Mouse (Mus musculus) A20 (cell line): Measurements from ENCODE around the gene Nccrp1.
A peak's percentile ranks its signal among the peaks of the same experiment; 100 is the strongest.
"Not testable (repeated sequence)": the region's sequence is repeated elsewhere in the genome, so short reads cannot be mapped to it uniquely, and the experiment has no call there.

ENCODE experiments used
- DNase-seq: peaks from one replicate; pipeline ENCODE4 v3.0.0-alpha.2; 2011; ENCODE audit warnings: low read depth, low spot score

Gene Nccrp1

GRCm38 (mm10) chr7:28570291-28570981 is 23.4 kb upstream of the Nccrp1 start:
- no peak for DNase-seq

DNA sequence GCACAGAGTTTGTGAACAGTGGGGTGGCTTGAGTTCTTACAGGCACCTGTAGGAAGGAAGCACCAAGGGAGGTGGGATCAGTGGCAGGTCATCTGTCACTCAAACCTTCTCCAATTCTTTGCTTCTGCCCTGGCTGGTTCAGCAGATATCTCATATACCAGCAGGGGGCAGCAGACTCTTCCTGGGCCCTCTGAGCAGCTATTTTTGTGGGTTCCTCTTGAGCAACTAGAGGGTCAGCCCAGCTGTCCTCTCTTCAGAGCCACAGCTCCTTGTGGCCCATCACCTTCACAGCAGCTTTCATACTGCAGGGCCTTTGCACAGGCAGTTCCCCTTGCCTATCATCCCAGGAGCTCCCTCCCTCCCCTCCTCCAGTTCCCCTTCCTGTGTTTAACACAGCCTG is 21.2 kb upstream of the Nccrp1 start:
- DNase-seq, result peak; percentile 70

- no peak for DNase-seq
Measured at GRCm38 (mm10) chr7:28567539-28567938, 20.5 kb upstream of the Nccrp1 start.

DNA sequence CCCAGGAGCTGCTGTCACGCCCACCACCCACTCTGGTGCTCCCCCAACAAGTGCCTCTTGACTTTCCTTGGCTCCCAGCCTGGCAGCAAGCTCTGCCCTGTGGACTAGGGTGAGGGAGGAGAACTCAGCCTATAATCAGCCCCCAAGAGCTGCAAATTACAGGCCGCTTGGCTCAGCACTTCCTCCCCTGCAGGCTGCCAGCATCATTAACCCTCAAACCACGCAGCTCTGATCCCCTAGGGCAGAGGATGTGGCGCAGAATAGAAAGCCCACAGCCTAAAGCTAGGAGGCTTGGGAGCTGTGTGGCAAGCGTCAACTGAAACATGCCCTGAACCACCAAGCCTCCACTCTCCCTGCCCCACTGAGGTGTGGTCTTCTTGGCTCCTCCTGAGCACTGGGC is 18.4 kb upstream of the Nccrp1 start:
- no peak for DNase-seq

GRCm38 (mm10) chr7:28562951-28563350 is 15.9 kb upstream of the Nccrp1 start:
- no peak for DNase-seq

DNA sequence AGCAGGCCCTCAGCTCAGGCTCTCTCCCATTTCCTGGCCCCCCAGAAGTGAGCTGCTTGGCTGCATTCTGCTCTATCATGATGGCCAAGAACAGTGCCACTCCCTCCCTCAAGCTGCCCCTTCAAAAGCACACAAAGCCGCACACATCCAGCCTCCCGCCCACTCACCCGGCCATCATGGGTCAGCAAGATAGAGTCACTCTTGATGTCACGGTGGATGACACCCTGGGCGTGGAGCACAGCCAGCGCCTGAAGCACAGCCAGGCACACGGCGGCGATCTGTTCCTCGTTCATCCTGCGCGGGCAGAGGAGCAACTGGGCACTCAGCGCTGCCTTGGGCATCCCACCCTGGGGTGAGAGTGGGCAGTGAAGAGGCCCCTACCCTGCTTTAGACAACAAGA is 15.3 kb upstream of the Nccrp1 start:
- no peak for DNase-seq

DNA sequence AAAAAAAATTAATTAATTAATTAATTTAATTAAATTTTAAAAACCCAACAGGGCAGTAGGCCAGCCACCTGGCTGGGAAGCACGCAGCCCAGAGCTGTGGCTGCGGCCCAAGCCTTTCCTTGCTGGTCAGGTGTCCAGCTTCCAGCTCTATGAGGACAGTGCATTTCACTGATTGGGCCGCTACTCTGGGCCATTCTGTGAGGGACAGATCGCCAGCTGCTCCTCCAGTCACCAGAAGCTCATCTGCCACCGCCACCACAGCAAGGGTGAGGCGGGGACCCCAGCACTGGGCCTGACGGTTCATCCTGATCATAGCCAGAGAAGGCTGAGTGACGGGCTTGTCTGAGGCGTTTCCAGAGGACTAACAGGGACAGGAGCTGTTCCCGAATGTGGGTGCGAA is 14.9 kb upstream of the Nccrp1 start:
- no peak for DNase-seq

- no peak for DNase-seq
Measured at GRCm38 (mm10) chr7:28560856-28561255, 13.8 kb upstream of the Nccrp1 start.

DNA sequence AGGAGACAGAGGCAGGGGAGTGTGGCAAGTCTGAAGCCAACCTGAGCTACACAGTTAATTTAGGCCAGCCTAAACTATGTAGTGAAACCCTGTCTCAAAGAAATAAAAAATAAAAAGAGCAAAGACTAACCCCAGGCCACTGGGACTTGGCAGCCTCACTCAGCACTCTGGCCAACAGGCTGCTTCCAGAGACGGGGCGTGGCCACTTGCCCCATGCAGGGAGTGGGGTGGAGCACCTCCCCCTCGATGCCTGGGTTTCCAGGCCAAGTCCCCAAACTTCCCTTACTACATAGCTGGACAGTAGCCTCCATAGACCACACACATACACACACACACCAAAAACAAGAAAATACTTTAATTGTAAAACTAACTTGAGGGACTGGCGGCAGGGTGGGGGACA is 11.4 kb upstream of the Nccrp1 start:
- DNase-seq, result no peak

DNA sequence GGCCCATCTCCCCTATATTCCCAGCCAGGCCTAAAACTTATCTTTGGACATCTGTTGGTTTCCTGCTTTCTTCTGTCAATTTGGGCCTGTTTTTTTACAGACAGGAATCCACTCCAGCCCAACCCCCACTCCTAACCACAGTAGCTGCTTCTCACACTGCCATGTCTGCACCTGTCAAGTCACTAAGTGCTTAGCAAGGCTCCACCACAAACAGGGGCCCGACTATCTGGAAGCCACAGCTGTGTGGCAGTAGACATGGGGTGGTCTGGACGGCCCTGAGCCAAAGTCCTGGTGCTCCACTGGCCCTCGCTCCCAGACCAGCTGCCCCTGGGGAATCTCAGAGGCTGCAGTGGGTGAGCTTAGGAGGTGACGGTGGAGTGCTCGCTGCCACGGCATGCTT is 10.7 kb upstream of the Nccrp1 start:
- DNase-seq, result no peak

- no peak for DNase-seq
Measured at GRCm38 (mm10) chr7:28557069-28557468, 10.0 kb upstream of the Nccrp1 start.

DNA sequence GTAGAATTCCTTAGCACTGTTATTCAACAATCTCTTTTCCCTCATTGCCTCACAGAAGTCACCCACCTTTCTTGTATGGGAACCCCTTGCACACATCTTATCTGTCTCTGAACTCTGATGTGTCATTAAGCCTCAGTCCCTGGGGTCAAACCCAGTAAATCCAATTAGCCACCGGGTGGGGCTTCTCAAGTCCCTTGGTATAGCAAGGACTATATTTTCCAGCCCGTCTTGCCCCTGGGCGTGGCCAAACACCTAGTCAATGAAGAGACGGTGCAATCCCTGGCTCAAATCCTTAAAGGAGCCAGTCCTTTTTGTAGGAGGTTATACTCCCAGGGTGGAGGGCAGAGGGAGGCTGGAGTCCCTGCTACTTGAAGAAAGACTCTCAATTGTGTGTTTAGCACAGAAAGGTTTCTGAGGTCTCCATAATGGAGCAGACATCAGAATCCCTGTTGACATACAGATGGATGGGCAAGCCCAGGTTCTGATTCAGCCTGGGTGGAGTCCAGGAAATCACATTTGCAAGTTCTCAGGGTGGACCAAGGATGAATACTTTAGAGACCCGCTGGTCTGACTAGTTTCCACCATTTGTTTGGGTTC is 9.0 kb upstream of the Nccrp1 start:
- no peak for DNase-seq

GRCm38 (mm10) chr7:28553076-28553475 is 6.0 kb upstream of the Nccrp1 start:
- no peak for DNase-seq

- DNase-seq, result peak; percentile 15
Measured at GRCm38 (mm10) chr7:28547628-28548027, 574 bp upstream of the Nccrp1 start.

- DNase-seq, result no peak
Measured at GRCm38 (mm10) chr7:28546649-28547048, 405 bp downstream of the Nccrp1 start.

DNA sequence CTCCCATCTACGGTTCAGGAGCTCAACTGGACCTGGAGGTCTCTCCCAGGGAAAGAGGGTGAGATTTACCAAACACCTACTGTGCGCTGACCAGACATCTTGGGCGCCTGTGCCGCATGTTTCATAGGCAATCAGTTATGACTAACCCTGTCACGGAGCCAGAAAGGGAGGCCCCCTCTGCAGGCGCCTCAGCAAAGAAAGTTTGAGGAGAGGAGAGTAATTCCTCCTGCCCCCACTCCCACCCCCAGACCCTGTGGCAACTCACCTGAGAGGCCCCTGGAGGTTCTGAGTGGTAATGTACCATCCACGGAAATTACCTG is 1.2 kb downstream of the Nccrp1 start:
- no peak for DNase-seq

GRCm38 (mm10) chr7:28545048-28545890 is 1.8 kb downstream of the Nccrp1 start:
- DNase-seq, result no peak

GRCm38 (mm10) chr7:28544051-28544601 is 2.9 kb downstream of the Nccrp1 start:
- DNase-seq, result no peak

DNA sequence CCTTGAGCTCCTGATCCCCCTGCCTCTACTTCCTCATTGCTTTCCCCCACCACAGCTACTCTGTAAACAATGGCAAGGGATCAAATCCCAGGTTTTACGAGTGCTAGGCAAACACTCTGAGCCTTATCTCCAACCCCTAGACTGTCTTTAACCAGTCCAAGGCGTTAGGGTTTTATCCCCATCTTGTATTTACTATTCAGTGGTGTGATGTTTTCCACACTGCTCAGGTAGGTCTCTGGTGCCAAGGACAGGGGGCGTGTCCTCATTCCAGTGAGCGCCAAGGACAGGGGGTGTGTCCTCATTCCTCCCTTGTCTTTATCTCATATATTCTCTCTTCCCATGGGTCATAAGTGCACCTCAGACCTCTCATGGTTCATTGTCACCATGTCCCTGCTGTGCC is 6.5 kb downstream of the Nccrp1 start, which contains the start of gene Sycn:
Sycn (plus strand) TSS at position 360 of the 400 bp plus-strand sequence.
- DNase-seq, result no peak

DNA sequence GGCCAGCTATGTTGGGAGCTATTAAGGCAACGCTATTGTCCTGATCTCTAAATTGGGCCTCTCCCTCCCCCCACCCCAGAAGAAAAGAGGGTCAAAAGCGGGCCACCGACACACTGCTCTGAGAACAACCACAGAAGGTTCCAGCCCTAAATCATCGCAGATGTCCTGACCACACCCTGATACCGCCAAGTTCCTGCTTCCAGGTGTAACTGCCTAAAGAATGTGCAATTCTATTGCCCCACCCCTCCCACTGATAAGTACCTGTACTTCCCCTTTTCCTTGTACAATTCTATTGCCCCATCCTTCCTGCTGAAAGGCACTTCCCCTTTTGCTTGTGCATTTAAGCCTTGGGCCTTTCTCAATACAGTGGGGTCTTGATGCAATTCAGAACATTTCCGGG is 8.2 kb downstream of the Nccrp1 start:
- DNase-seq, result not testable (repeated sequence)

DNA sequence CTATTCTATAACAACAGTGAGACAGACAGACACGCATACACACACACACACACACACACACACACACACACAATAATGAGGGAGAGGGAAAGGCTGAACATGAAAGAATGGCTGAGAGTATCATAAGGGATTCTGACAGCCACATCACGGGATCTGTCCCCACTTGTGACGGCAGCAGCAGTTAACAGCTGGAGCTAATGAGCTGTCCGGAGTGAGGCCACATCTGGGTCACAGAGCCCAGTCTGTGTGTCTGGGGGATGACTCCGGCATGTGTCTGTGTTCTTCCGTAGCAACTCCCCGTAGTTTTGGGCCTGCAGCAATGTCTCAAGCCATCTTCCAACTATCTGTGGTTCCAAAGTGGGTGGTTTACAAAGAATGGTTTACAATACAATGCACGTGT is 15.0 kb downstream of the Nccrp1 start:
- DNase-seq, result no peak

DNA sequence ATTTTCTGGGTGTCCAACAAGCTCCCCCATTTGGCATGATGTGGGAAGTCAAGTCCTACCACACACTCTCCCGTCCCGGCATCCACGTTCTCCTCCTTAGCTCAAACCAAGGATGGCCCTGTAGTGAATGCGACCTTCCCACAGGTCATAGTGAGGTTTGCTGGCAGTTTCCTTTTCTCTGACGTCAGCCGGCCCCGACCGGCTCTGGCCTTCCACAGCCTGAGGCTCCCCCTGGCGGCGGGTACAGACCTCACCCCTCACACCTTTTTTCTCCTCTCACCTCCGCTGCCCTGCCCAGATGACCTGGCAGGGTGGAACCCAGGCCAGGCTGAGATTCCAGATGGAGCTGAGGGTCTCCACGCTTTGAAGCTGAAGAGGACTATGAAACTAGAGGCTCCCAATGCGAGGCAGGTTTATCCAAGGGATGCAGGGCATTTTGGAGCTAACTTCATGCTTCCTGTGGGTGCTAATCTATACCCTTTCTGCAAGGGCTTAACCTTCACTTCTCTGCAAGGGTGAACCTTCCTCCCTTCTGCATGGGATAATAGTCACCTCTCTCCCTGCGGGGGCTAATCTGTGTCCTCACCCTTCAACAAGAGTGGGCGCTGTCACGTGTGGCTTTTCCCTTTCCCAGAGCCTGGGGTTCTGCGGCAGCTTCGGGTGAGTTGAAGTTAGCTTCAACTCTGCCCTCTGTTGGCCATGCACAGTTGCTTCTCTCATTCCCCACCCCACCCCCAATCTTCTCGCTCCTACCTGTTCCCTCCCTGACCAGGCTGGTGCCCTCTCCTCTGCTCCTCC is 18.9 kb downstream of the Nccrp1 start:
- DNase-seq, result peak; percentile 86
